Mouse (Mus musculus) heart, postnatal 0 days (tissue): ENCODE results near the gene Olfr948.

ENCODE experiments used
- CTCF ChIP-seq: IDR thresholded peaks from 2 replicates; pipeline ENCODE4 v1.5.1; 2016; ENCODE audit warnings: antibody characterized with exemption, control low read depth, low read depth
- EP300 ChIP-seq: IDR thresholded peaks from 2 replicates; pipeline ENCODE4 v1.6.1; 2016; ENCODE audit warnings: antibody characterized with exemption, low read depth

- TF ChIP-seq CTCF (no peak), EP300 (no peak)
Measured at GRCm38 (mm10) chr9:39276718-39277117, 49.1 kb downstream of the Olfr948 start, which contains the start of gene Olfr945.
